Mouse (Mus musculus) liver, embryonic 14.5 days (tissue): ENCODE data around the gene Ptges3l. TPM values are rescaled to one million over a fixed set of nuclear protein-coding genes. Genes with fewer than 3 reads are reported as not detected.

ENCODE experiments used
- ATAC-seq: fragments of 200-750 bp; cut with Nextera tagmentation; 2 replicates; pipeline ENCODE4 v1.8.0; 2017; ENCODE audit warnings: moderate number of reproducible peaks, mild to moderate bottlenecking, moderate library complexity; ENCODE audit not compliant: insufficient read depth
- DNase-seq, 3 experiments: peaks; one replicate each; pipeline ENCODE4 v3.0.0-alpha.2; 2012 to 2013; ENCODE audit warnings: low read depth in 3 of 3, low spot score in 3 of 3
- H3K27ac ChIP-seq: fragments of 300-500 bp; sonication (generic); 2 replicates; pipeline ENCODE4 v1.5.1; 2014; ENCODE audit warnings: moderate library complexity, mild to moderate bottlenecking, control low read depth, inconsistent platforms
- H3K27me3 ChIP-seq: fragments of 300-500 bp; sonication (generic); 2 replicates; pipeline ENCODE4 v1.6.1; 2014; ENCODE audit warnings: mild to moderate bottlenecking, low read length, moderate library complexity; ENCODE audit not compliant: control insufficient read depth, insufficient read depth
- H3K36me3 ChIP-seq: fragments of 300-500 bp; sonication (generic); replicated peaks from 2 replicates; pipeline ENCODE4 v1.6.1; 2014; ENCODE audit warnings: low read depth; ENCODE audit not compliant: control insufficient read depth, insufficient read depth
- H3K4me1 ChIP-seq, 2 experiments: fragments of 200-500 bp in 1 of 2; fragments of 300-500 bp in 1 of 2; sonication (generic) in 1 of 2; replicated peaks; 2 replicates each; pipeline ENCODE4 v1.6.1; 2012 to 2014; ENCODE audit warnings: antibody characterized with exemption in 1 of 2, inconsistent platforms in 1 of 2, low read length in 1 of 2; ENCODE audit not compliant: control insufficient read depth in 2 of 2, insufficient read depth in 2 of 2
- H3K4me2 ChIP-seq: fragments of 300-500 bp; sonication (generic); 2 replicates; pipeline ENCODE4 v1.6.1; 2014; ENCODE audit warnings: low read depth, mild to moderate bottlenecking, control low read depth, moderate library complexity
- H3K4me3 ChIP-seq, 2 experiments: fragments of 200-500 bp in 1 of 2; fragments of 300-500 bp in 1 of 2; sonication (generic) in 1 of 2; 2 replicates each; pipeline ENCODE4 v1.5.1; 2012 to 2014; ENCODE audit warnings: low read depth in 2 of 2, low read length in 2 of 2, mild to moderate bottlenecking in 2 of 2, control low read depth in 1 of 2, inconsistent platforms in 1 of 2, moderate library complexity in 1 of 2; ENCODE audit not compliant: insufficient read depth in 1 of 2
- H3K9ac ChIP-seq: fragments of 300-500 bp; sonication (generic); replicated peaks from 2 replicates; pipeline ENCODE4 v1.6.1; 2014; ENCODE audit warnings: mild to moderate bottlenecking, control low read depth, moderate library complexity
- H3K9me3 ChIP-seq: fragments of 300-500 bp; sonication (generic); 2 replicates; pipeline ENCODE4 v1.6.1; 2016; ENCODE audit warnings: low read length, mixed read lengths; ENCODE audit not compliant: control insufficient read depth
- CTCF ChIP-seq: IDR thresholded peaks from 2 replicates; pipeline ENCODE4 v1.5.1; 2016; ENCODE audit warnings: antibody characterized with exemption, low read depth, control low read depth
- EP300 ChIP-seq: IDR thresholded peaks from 2 replicates; pipeline ENCODE4 v1.6.1; 2016; ENCODE audit warnings: antibody characterized with exemption, low read depth
- WGBS: fragments of 180-500 bp; shearing (Covaris S2); extraction: QIAGEN DNeasy Blood & Tissue Kit; methylation state at CpG from one replicate; pipeline ENCODE4 v1.1.7; 2014; ENCODE audit not compliant: insufficient replicate concordance; 5-methylcytosine and 5-hydroxymethylcytosine counted together
- polyA plus RNA-seq, 2 experiments: library from polyadenylated mRNA; depleted of rRNA in 1 of 2; stranded (reverse) in 1 of 2; unstranded in 1 of 2; fragments of >200 nt; fragmentation: Nextera tagmentation in 1 of 2; extraction: Ambion mirVana in 1 of 2; gene quantifications; 2 replicates each; pipeline versions ENCODE4 v1.2.1 to v1.2.3; 2012 to 2014

Gene Ptges3l
- polyA plus RNA-seq, 2 experiments: 0.74 to 0.86 TPM

DNA sequence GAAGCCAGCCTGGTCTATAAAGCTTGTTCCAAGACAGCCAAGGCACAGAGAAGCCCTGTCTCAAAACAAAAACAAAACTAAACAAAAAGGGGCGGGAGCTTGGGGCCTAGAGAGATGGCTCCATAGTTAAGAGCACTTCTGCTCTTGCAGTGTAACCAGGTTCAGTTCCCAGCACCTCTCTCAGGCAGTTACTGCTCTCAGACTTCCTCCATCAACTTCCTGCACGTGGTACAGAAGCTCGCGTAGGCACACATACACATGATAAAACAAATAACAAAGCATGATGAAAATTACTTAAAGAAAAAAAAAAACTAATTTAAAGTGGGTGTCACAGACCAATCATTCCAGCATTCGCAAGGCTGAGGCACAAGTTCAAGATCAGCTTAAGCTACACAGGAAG lies 5.0 kb downstream of the Ptges3l start:
- H3K4me3 ChIP-seq: no peak overlapping the region
- H3K27ac ChIP-seq: no peak overlapping the region
- no peak overlapping the region for H3K9ac ChIP-seq
- TF ChIP-seq EP300: no peak
- no peak for TF ChIP-seq CTCF
- H3K4me2 ChIP-seq: no peak overlapping the region
- H3K27me3 ChIP-seq: no peaks in the 10 kb centered on the region
- H3K9me3 ChIP-seq: no peaks in the 10 kb centered on the region
- DNase-seq: no peak
- peaks cover 0 to 12% of the 10 kb centered on the region in 2 experiments; a peak in 3 of 4 replicates for H3K4me1 ChIP-seq
- no peaks in the 10 kb centered on the region for H3K36me3 ChIP-seq
- WGBS: 62% methylated on average over 5 of the region's 5 CpGs
- no peak for ATAC-seq

DNA sequence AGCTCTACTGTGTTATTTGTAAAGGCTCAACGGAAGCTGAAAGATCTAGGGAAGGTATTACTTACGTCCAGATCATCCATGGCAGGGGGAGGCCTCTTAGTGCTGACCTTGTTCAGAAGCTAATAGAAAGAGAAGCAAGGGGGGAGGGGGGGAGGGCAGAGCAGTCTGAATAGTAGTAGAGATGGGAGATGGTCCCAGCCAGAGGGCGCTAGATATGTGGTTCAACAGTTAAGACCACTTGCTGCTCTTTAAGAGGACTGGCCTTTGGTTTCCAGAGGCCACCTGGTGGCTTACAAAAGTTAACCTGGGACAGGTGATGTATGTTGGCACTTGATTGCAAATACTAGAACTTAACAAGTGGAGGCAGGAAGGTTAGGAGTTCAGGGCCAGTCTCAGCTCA lies 5.5 kb downstream of the Ptges3l start:
- H3K36me3 ChIP-seq: no peaks in the 10 kb centered on the region
- ATAC-seq: no peak
- TF ChIP-seq EP300 (no peak), CTCF (peak; percentile 45)
- no peak overlapping the region for H3K4me3 ChIP-seq
- no peaks in the 10 kb centered on the region for H3K27me3 ChIP-seq
- no peak overlapping the region for H3K9ac ChIP-seq
- peaks cover 0 to 12% of the 10 kb centered on the region in 2 experiments; a peak in 3 of 4 replicates for H3K4me1 ChIP-seq
- no peaks in the 10 kb centered on the region for H3K9me3 ChIP-seq
- no peak overlapping the region for H3K27ac ChIP-seq
- no peak overlapping the region for H3K4me2 ChIP-seq
- DNase-seq: no peak
- WGBS: 38% methylated on average over 3 of the region's 3 CpGs

DNA sequence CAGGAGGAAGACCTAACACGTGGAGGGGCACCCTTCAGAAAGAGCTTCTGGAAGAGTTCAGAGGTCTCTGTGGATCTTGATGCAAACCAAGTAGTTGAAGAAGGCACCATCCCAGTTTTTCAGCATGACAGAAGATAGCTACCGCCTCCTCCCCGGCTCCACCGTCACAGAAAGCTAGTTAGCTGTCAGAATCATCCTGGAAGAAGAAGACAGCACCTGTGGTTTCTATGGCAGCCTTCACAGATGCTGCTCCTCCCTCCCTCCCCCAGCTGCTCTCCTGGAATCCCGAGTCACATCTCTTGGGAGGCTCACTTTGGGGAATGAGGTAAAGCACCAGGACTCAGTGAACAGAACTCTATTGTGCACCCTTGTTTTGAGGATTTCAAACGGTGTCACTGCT lies 6.1 kb downstream of the Ptges3l start:
- H3K27me3 ChIP-seq: no peaks in the 10 kb centered on the region
- 59% methylated on average over 6 of the region's 6 CpGs for WGBS
- ATAC-seq (no peak), DNase-seq (no peak)
- no peak overlapping the region for H3K4me2 ChIP-seq
- H3K9me3 ChIP-seq: no peaks in the 10 kb centered on the region
- H3K27ac ChIP-seq: no peak overlapping the region
- TF ChIP-seq EP300 (no peak), CTCF (no peak)
- H3K4me3 ChIP-seq: no peak overlapping the region
- H3K4me1 ChIP-seq: peaks cover 0 to 6% of the 10 kb centered on the region in 2 experiments; a peak in 3 of 4 replicates
- no peaks in the 10 kb centered on the region; the same call in 1 of the 2 replicates for H3K36me3 ChIP-seq
- H3K9ac ChIP-seq: no peak overlapping the region

DNA sequence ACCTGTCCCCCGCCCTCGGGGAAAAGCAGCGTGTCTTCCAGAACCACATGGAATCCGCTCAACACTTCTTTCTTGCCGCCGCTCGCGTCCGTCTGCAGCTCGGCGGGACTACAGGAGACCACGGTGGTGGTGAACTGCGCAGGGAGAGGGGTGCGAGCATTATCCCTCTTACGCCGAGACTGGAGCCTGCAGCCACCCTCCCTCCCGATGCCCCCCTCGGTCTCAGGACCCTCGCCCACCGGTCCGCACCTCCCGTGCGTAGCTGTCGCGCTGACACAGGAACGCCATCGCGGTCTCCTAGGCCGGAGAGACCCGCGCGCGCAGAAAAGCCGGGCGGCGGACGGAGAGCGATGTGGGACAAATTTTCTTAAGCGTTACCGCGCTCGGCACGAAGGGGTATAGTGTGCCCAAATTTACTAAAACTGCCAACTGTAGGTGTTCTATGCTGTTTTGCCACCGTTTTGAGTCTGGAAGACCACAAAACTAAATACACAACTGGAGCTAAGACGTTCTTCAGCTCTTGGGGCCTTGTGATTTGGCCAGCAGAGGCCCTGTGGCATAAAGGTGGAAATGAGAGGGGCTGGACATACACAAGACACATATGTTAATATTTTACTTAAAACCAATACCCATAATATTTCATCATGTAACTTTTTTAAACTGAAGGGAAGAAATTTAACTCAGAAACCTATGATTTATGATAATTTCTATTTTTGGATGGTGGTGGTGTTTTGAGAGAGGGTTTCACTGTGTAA lies 7.9 kb downstream of the Ptges3l start, which contains the start of gene Aarsd1:
Gene Aarsd1 (minus strand): TSS at position 515 of the 755 bp plus-strand sequence.
- peak within 1 kb of the TSS; percentile 50 for H3K27ac ChIP-seq
- H3K9me3 ChIP-seq: no peaks in the 10 kb centered on the region
- WGBS: 1% methylated on average over 45 of the region's 45 CpGs
- no peak; the same call in 1 of the 2 replicates for TF ChIP-seq EP300
- TF ChIP-seq CTCF: 0 out of 2 replicates have a peak, but pooled peaks have one; percentile 2
- H3K4me1 ChIP-seq: peaks cover 0 to 4% of the 10 kb centered on the region in 2 experiments; a peak in 3 of 4 replicates
- DNase-seq (peak; percentile 64 to 71 (median 66)), ATAC-seq (peak; percentile 79)
- peak within 1 kb of the TSS; percentile 98 for H3K4me2 ChIP-seq
- H3K27me3 ChIP-seq: no peaks in the 10 kb centered on the region
- H3K36me3 ChIP-seq: peaks cover 7% of the 10 kb centered on the region
- H3K9ac ChIP-seq: peak within 1 kb of the TSS; percentile 92
- peak within 1 kb of the TSS; percentile 81 to 95 for H3K4me3 ChIP-seq

DNA sequence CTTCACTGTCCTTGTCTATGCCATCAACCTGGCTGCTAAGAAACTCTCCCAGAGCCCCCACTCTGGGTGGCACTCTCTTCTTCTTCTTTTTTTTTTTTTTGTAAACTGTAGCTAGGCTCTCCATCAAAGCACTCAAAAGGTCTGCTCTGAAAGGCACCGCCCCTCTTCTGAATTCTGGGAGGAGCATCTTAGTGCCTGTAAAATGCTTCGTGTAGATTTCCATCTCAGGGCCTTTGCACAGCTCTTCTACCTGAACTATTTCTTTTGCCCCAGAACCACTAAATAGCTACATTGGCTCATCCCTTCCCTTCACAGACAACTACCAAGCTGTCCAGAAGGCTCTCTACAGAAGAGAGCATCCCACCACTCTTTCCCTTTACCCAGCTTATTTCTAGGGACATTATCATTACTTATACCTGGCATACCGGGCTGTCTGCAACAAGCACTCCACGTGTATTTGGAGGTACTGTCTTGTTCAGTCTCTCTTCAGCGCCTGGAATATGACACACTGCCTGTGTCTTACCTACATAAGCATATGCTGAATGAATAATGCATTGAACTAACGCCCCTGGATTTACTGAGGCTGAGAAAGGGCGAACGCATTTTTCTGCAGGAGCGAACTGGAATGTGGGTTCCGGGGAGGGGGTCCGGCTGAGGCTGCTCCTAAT lies 8.6 kb downstream of the Ptges3l start:
- Histone ChIP-seq H3K4me2 (peak overlapping the region; percentile 98), H3K9me3 (no peaks in the 10 kb centered on the region), H3K27me3 (no peaks in the 10 kb centered on the region), H3K27ac (peak overlapping the region; percentile 44), H3K4me3 (peak overlapping the region; percentile 81 to 95), H3K36me3 (peaks cover 14% of the 10 kb centered on the region), H3K4me1 (peaks cover 0 to 4% of the 10 kb centered on the region in 2 experiments; a peak in 3 of 4 replicates), H3K9ac (peak overlapping the region; percentile 92)
- under 1% methylated on average over 11 of the region's 11 CpGs for WGBS
- peak; percentile 43 to 55 (median 54) for DNase-seq
- peak; percentile 57 for ATAC-seq
- TF ChIP-seq CTCF (no peak), EP300 (no peak)
